9 mouse cellular contexts compared by ENCODE assay signal in the genomic region with DNA sequence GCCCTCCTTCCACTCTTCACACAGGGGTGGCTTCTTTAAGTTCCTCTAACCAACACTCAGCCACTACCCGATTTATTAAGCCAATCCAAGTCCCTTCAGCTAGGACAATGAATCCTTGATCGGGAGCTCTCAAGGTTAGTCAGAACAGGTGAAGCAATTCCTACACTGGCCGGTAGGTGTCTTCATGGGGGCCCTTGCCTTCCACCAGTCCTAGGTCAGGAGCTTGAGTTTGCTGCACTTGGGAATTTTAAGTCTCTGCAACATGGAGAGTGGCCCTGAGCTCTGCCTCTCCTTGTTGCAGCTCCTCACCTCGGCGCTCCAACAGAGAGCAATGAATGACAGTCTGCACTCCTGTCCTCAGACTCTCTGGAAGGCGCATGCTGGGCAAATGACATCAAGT. TPM values are rescaled to one million over a fixed set of nuclear protein-coding genes. Genes with fewer than 3 reads are reported as not detected.
DNase-seq lines count a peak whose midpoint lies in the region; ATAC-seq and TF ChIP-seq lines count a peak whose summit lies in the region.
"Had no signal": no experiment of that assay in that cellular context is flagged by ENCODE, and none has a peak within 500 bp of the region (broad histone marks: within the 10 kb centered on the region; RNA-seq: fewer than 3 reads in every experiment).

No protein-coding gene starts in this region.

- in situ Hi-C loops in ES-E14 (cut with MboI; ENCODE audit: low sequenced_read_pairs in 2 of 2, unreplicated experiment in 2 of 2) = no loop called here

- 42% methylated on average over 6 of the region's 6 CpGs for WGBS in intestine, postnatal 0 days
- 43% methylated on average over 6 of the region's 6 CpGs for WGBS in intestine, embryonic 15.5 days
- WGBS in lung, adult 2 months = 40% methylated on average over 6 of the region's 6 CpGs

- ATAC-seq in intestine, postnatal 0 days = no peak
- ATAC-seq in intestine, embryonic 15.5 days = no peak
- peak; percentile 64; the same call in 1 of the 2 replicates for ATAC-seq in common myeloid progenitor, adult 5-6 weeks (replicated peaks; ENCODE audit: low read depth, poor library complexity, severe bottlenecking)
- no peak for ATAC-seq in inflammation-experienced regulatory T-cells, adult 6 months
- ATAC-seq in megakaryocyte, adult 5-6 weeks (ENCODE audit: poor library complexity, severe bottlenecking) = no peak

- H3K4me3 ChIP-seq in intestine, postnatal 0 days (ENCODE audit: low read depth, low read length) = no peak overlapping the region
- no peak overlapping the region for H3K4me3 ChIP-seq in intestine, embryonic 15.5 days (replicated peaks)
- H3K4me3 ChIP-seq in ES-E14 (ENCODE audit: insufficient read depth in 1 of 2, low read depth in 1 of 2, low read length in 2 of 2, poor library complexity in 1 of 2, severe bottlenecking in 1 of 2) = no peak overlapping the region
- no peak overlapping the region for H3K4me3 ChIP-seq in lung, adult 2 months (replicated peaks; ENCODE audit: extremely low read depth, low read depth, low read length)
- H3K4me3 ChIP-seq: embryonic facial prominence, embryonic 12.5 days had no signal

- no peaks in the 10 kb centered on the region for H3K9me3 ChIP-seq in intestine, postnatal 0 days (ENCODE audit: control insufficient read depth)
- no peaks in the 10 kb centered on the region for H3K9me3 ChIP-seq in intestine, embryonic 15.5 days
- no peaks in the 10 kb centered on the region for H3K9me3 ChIP-seq in ES-E14 (ENCODE audit: control insufficient read depth, insufficient read depth, low read depth, low read length)

- no peaks in the 10 kb centered on the region for H3K4me1 ChIP-seq in intestine, postnatal 0 days (replicated peaks; ENCODE audit: control insufficient read depth, insufficient read depth, low read length)
- H3K4me1 ChIP-seq in intestine, embryonic 15.5 days (replicated peaks) = no peaks in the 10 kb centered on the region
- no peaks in the 10 kb centered on the region for H3K4me1 ChIP-seq in ES-E14 (ENCODE audit: control insufficient read depth in 2 of 2, insufficient read depth in 2 of 2, low read length in 2 of 2, poor library complexity in 1 of 2)
- no peaks in the 10 kb centered on the region for H3K4me1 ChIP-seq in lung, adult 2 months (ENCODE audit: control insufficient read depth, insufficient read depth, low read length)
- H3K4me1 ChIP-seq: embryonic facial prominence, embryonic 12.5 days had no signal

- DNase-seq in ES-E14 (ENCODE audit: low read depth, low spot score) = peak; percentile 59
- DNase-seq in lung, adult 2 months = peak; percentile 43
- DNase-seq in Muller cell, postnatal 12 days (ENCODE audit: inconsistent ontology term) = no peak

- H3K36me3 ChIP-seq in intestine, postnatal 0 days (ENCODE audit: control insufficient read depth, insufficient read depth) = no peaks in the 10 kb centered on the region
- H3K36me3 ChIP-seq in intestine, embryonic 15.5 days = no peaks in the 10 kb centered on the region
- H3K36me3 ChIP-seq in ES-E14 (ENCODE audit: control insufficient read depth, insufficient read depth, low read length, poor library complexity, severe bottlenecking) = no peaks in the 10 kb centered on the region
- H3K36me3 ChIP-seq: embryonic facial prominence, embryonic 12.5 days had no signal

- no peak overlapping the region for H3K27ac ChIP-seq in intestine, postnatal 0 days (ENCODE audit: low read depth, low read length)
- no peak overlapping the region for H3K27ac ChIP-seq in intestine, embryonic 15.5 days
- H3K27ac ChIP-seq in ES-E14 (ENCODE audit: insufficient read depth, low read depth, low read length, poor library complexity, severe bottlenecking) = no peak overlapping the region
- H3K27ac ChIP-seq: embryonic facial prominence, embryonic 12.5 days had no signal

- peak; percentile 73 for TF ChIP-seq CTCF in intestine, postnatal 0 days (IDR thresholded peaks at IDR 0.05; ENCODE audit: low read depth)
- TF ChIP-seq CTCF in lung, adult 2 months (IDR thresholded peaks at IDR 0.05; ENCODE audit: insufficient read depth, low read length) = peak; percentile 70

- no peak overlapping the region for H3K9ac ChIP-seq in intestine, postnatal 0 days (ENCODE audit: low read depth, low read length)
- H3K9ac ChIP-seq in intestine, embryonic 15.5 days = no peak overlapping the region
- no peak overlapping the region for H3K9ac ChIP-seq in ES-E14 (ENCODE audit: insufficient read depth, low read depth, low read length, poor library complexity, severe bottlenecking)
- H3K9ac ChIP-seq: embryonic facial prominence, embryonic 12.5 days had no signal

- no peak overlapping the region for H3K4me2 ChIP-seq in intestine, postnatal 0 days (replicated peaks; ENCODE audit: low read depth)
- no peak overlapping the region for H3K4me2 ChIP-seq in intestine, embryonic 15.5 days (replicated peaks)
- H3K4me2 ChIP-seq: embryonic facial prominence, embryonic 12.5 days had no signal

- TF ChIP-seq POLR2A in lung, adult 2 months (IDR thresholded peaks at IDR 0.05; ENCODE audit: borderline replicate concordance, extremely low read depth, low read depth, low read length) = no peak

- H3K27me3 ChIP-seq in intestine, postnatal 0 days (replicated peaks; ENCODE audit: control insufficient read depth, insufficient read depth, low read length) = no peaks in the 10 kb centered on the region
- H3K27me3 ChIP-seq in intestine, embryonic 15.5 days (replicated peaks) = no peaks in the 10 kb centered on the region
- H3K27me3 ChIP-seq: embryonic facial prominence, embryonic 12.5 days had no signal

TF ChIP-seq in ES-E14, 5 proteins besides CTCF, POLR2A, EP300 and RAD21:
- TF ChIP-seq CHD2 (IDR thresholded peaks at IDR 0.05; ENCODE audit: low read depth, low read length) = no peak
- TF ChIP-seq ZC3H11A (IDR thresholded peaks at IDR 0.05; ENCODE audit: borderline replicate concordance, low read depth, low read length) = peak; percentile 30; the same call in 1 of the 2 replicates

RNA-seq across cellular contexts. Expression of a gene that starts 24.5 kb away (rescaled TPM):
- 14.0 and 17.4 TPM in 2 replicates for polyA plus RNA-seq in intestine, postnatal 0 days (2015; fragmentation: Nextera tagmentation; extraction: Ambion mirVana)
- polyA plus RNA-seq in intestine, embryonic 15.5 days (2015; fragmentation: Nextera tagmentation; extraction: Ambion mirVana) = 75.4 and 81.8 TPM in 2 replicates
- 28.7 and 31.3 TPM in 2 replicates for total RNA-seq in ES-E14 (2012; rRNA removed)
- 14.9 and 16.1 TPM in 2 replicates for total RNA-seq in common myeloid progenitor, adult 5-6 weeks (2017)
- polyA plus RNA-seq in lung, adult 2 months (2012; rRNA removed) = 1.2 and 1.8 TPM in 2 replicates
- 10 to 100 TPM in 1 of 3 experiments, 1 to 10 TPM in 2; 2.4 to 38.2 (median 2.6) TPM for polyA plus RNA-seq in inflammation-experienced regulatory T-cells, adult 6 months (2017; shearing (Covaris generic))
- total RNA-seq in megakaryocyte, adult 5-6 weeks (2015) = 34.0 and 34.1 TPM in 2 replicates
- total RNA-seq in megakaryocyte, adult 5-6 weeks (2017) = 16.3 and 17.2 TPM in 2 replicates

RNA-seq across cellular contexts. Expression of a gene that starts 29.0 kb away (rescaled TPM):
- polyA plus RNA-seq in intestine, postnatal 0 days (2015; fragmentation: Nextera tagmentation; extraction: Ambion mirVana) = 0.10 and 0.17 TPM in 2 replicates
- 0.19 and 0.34 TPM in 2 replicates for polyA plus RNA-seq in intestine, embryonic 15.5 days (2015; fragmentation: Nextera tagmentation; extraction: Ambion mirVana)
- total RNA-seq in ES-E14 (2012; rRNA removed) = 0.18 and 0.32 TPM in 2 replicates
- total RNA-seq in common myeloid progenitor, adult 5-6 weeks (2017) = 0.44 and 1.2 TPM in 2 replicates
- 0.08 and 0.11 TPM in 2 replicates for polyA plus RNA-seq in lung, adult 2 months (2012; rRNA removed)
- polyA plus RNA-seq in inflammation-experienced regulatory T-cells, adult 6 months (2017; shearing (Covaris generic)) = under 1 TPM in 1 of 3 experiments, not detected in 2; 0.15 TPM
- 0.29 and 0.93 TPM in 2 replicates for total RNA-seq in megakaryocyte, adult 5-6 weeks (2015)
- total RNA-seq in megakaryocyte, adult 5-6 weeks (2017) = 0.37 and 0.77 TPM in 2 replicates
